Mouse (Mus musculus) liver, adult 2 months (tissue): ENCODE results near the gene Lrrc37a.
"Not testable (repeated sequence)": the region's sequence is repeated elsewhere in the genome, so short reads cannot be mapped to it uniquely, and the experiment has no call there.

ENCODE experiments used
- CTCF ChIP-seq: fragments of 200-500 bp; IDR thresholded peaks from 2 replicates; pipeline ENCODE4 v1.5.1; 2011; ENCODE audit warnings: low read depth, low read length, control low read depth
- POLR2A ChIP-seq: fragments of 200-500 bp; IDR thresholded peaks from 2 replicates; pipeline ENCODE4 v1.6.1; 2011; ENCODE audit warnings: low read length, control low read depth; ENCODE audit not compliant: insufficient read depth; ENCODE audit errors: extremely low read depth

DNA sequence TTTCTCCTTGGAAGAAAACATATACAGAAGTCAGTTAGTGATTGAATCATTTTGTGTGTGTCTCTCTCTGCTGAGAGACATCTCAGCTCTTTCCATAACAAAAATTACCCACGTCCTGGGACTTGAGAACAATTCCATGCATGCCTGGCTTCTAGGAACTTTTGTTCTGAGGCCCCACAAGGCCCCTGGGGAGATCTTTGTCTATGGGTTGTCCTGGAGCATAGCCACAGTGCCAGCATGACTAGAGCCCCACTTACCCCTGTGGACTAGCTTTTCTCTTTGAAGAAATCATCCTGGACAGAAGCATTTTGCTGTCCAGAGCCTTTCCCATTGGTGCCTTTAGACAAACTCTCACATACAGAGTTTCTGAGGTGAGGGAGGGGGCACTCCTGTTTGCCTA is 30.6 kb upstream of the Lrrc37a start:
- TF ChIP-seq CTCF, POLR2A: not testable (repeated sequence)
